Mouse (Mus musculus) heart, embryonic 13.5 days (tissue): ENCODE measurements at regions not wholly inside any gene's neighbourhood (a gene's known extent, or its start where the extent isn't known, plus 50 kb on each side); places are given as distances from the start of the nearest gene placed in this dataset.

Experiments
- ATAC-seq: fragments of 200-750 bp; cut with Nextera tagmentation; 2 replicates; pipeline ENCODE4 v1.8.0; 2017; ENCODE audit warnings: moderate TSS enrichment; ENCODE audit not compliant: insufficient number of reproducible peaks, low FRiP score, low TSS enrichment; ENCODE audit errors: extremely low read depth
- H3K27ac ChIP-seq: fragments of 300-500 bp; sonication (generic); replicated peaks from 2 replicates; pipeline ENCODE4 v1.5.1; 2015; ENCODE audit warnings: moderate library complexity, mild to moderate bottlenecking, inconsistent platforms
- H3K27me3 ChIP-seq: fragments of 300-500 bp; sonication (generic); replicated peaks from 2 replicates; pipeline ENCODE4 v1.6.1; 2015; ENCODE audit warnings: mild to moderate bottlenecking, inconsistent platforms
- H3K36me3 ChIP-seq: fragments of 300-500 bp; sonication (generic); 2 replicates; pipeline ENCODE4 v1.6.1; 2015; ENCODE audit warnings: mild to moderate bottlenecking, inconsistent platforms
- H3K4me1 ChIP-seq: fragments of 300-500 bp; sonication (generic); 2 replicates; pipeline ENCODE4 v1.6.1; 2015; ENCODE audit warnings: inconsistent platforms
- H3K4me2 ChIP-seq: fragments of 300-500 bp; sonication (generic); 2 replicates; pipeline ENCODE4 v1.6.1; 2015; ENCODE audit warnings: inconsistent platforms, mild to moderate bottlenecking, moderate library complexity
- H3K4me3 ChIP-seq: fragments of 300-500 bp; sonication (generic); 2 replicates; pipeline ENCODE4 v1.5.1; 2015; ENCODE audit warnings: moderate library complexity, mild to moderate bottlenecking, inconsistent platforms
- H3K9ac ChIP-seq: fragments of 300-500 bp; sonication (generic); 2 replicates; pipeline ENCODE4 v1.6.1; 2015; ENCODE audit warnings: inconsistent platforms, mild to moderate bottlenecking, moderate library complexity
- H3K9me3 ChIP-seq: fragments of 300-500 bp; sonication (generic); 2 replicates; pipeline ENCODE4 v1.6.1; 2016; ENCODE audit warnings: inconsistent platforms
- WGBS: fragments of 180-500 bp; shearing (Covaris S2); methylation state at CpG from one replicate; pipeline ENCODE4 v1.1.7; 2015; ENCODE audit warnings: mixed read lengths; 5-methylcytosine and 5-hydroxymethylcytosine counted together

DNA sequence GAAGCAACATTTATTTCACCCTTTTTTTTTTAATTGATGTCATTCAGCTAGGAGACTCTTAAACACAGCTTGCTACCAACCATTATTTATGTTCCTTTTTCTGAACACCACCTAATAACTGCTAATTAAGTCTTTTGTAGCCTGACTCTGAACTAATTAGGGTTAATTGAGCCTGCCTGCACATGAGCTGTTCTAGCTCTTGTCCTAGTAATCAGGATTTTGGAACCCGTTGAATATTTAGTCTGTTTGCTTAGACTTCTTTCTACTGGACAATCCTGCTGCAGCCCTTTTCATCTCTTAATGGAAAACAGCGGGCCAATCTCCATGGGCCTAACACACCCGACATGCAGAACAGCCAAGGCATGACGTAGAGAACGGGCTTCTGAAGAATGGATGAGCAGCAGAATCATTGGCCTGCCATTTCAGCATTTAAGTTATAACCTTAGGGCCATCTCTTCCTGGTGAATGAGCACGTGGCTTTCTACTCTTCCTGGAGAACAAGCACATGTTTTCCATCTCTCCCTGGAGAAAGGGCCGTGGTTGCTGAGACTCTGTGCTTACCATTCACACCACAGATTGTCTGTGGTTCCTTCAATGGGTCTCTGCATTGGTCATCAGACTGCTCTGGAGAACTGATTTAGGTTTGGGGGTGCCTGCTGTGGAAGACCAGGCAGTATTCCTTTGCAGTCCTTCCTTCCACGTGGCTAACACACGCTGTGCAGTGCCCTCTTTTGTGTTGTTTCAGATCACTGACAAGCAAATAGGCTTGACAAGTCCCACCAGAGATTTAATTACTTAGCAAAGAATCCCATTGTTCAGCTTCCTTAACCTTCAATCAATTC, 805.1 kb downstream of the Poteg start:
- Histone ChIP-seq H3K27me3 (no peaks in the 10 kb centered on the region), H3K4me3 (no peak overlapping the region), H3K9me3 (no peaks in the 10 kb centered on the region), H3K9ac (no peak overlapping the region), H3K27ac (no peak overlapping the region), H3K4me1 (no peaks in the 10 kb centered on the region), H3K36me3 (no peaks in the 10 kb centered on the region), H3K4me2 (no peak overlapping the region)
- no peak for ATAC-seq
- 72% methylated on average over 9 of the region's 9 CpGs for WGBS

DNA sequence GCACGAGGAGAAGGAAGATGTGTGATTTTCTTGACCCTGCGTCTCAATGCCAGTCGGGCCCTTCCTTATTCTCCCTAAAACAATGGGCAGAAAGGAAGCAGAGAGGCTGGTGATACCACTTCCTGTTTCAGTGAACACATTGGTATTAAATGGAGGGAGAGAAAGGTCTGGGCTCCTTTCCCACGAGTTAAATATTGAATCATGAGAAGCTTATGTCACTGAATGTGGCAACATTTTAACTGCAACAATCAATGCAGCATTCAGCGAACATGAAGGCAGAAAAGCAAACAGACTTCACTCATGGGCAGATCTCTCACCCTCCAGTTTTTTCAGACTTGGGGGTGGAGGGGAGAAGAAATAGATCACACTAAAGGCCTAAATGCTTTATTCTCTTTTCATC, 819.8 kb downstream of the Poteg start:
- Histone ChIP-seq H3K4me1 (no peaks in the 10 kb centered on the region), H3K9ac (no peak overlapping the region), H3K27ac (no peak overlapping the region), H3K4me2 (no peak overlapping the region), H3K36me3 (no peaks in the 10 kb centered on the region), H3K27me3 (no peaks in the 10 kb centered on the region), H3K9me3 (no peaks in the 10 kb centered on the region), H3K4me3 (no peak overlapping the region)
- 64% methylated on average over 5 of the region's 5 CpGs for WGBS
- ATAC-seq: no peak

DNA sequence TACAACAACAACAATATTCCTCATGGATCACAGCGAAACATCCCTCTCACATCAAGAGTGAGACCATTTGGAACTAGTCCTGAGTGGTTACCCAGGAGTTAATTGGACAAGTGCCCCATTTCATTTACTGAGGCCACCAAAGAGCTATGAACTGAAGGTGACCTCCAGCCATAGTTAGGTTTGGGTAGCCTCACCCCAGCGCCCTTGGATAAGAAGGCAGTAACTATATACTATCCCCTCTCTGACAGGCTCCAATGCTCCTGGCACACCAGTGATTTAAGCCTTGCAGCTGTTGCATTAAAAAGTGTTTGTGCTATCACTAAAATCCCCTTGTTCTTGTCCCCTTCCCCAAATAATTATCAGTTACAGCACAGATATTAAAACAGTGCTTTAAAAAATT, 836.8 kb downstream of the Poteg start:
- ATAC-seq: no peak
- no peak overlapping the region for H3K4me3 ChIP-seq
- no peak overlapping the region for H3K9ac ChIP-seq
- no peaks in the 10 kb centered on the region for H3K9me3 ChIP-seq
- no peaks in the 10 kb centered on the region for H3K27me3 ChIP-seq
- H3K36me3 ChIP-seq: no peaks in the 10 kb centered on the region
- H3K4me2 ChIP-seq: no peak overlapping the region
- WGBS: 74% methylated on average over 2 of the region's 2 CpGs
- H3K4me1 ChIP-seq: no peaks in the 10 kb centered on the region
- no peak overlapping the region for H3K27ac ChIP-seq

DNA sequence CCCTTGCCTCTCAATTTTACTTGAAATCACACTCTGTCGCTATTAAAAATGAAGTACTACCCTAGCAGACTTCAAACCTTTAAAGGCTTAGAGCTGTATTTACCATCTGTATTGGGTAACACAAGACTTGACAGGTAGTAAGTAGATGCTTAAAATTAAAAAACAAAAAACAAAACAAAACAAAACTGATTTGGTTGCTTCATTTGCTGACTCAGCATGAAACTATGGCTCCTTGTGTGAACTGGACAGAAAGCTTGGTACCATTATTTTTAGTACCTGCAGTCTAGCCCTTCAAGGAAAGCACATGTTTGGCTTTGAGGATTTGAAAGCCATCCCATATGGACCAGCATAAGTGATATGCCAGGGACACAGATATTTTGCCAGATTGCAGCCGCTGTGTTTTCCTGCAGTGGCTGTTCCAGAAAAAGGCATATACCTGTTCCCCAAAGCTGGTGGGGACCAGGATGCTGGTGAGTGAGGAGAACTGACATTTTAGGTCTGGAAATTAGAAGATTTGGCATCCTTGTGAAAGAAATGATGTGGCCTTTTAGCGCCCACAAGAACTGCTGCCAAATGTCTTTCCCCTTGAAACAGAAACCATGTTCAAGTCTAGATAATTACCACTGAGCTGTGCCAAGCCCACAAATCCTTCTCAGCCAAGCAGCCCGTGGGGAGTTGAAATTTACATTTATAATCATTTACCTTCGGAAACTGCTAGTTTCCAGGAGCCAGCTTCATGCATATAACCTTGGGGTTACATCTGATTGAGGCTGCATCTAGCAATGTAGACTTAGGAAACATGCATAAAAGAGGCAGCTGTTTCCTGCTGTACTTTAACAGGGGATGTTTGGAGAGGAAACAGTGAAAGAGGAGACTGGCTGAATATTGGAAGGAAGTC, 851.7 kb downstream of the Poteg start:
- H3K4me3 ChIP-seq: no peak overlapping the region
- H3K4me2 ChIP-seq: no peak overlapping the region
- H3K27me3 ChIP-seq: no peaks in the 10 kb centered on the region
- H3K9me3 ChIP-seq: no peaks in the 10 kb centered on the region
- WGBS: 61% methylated on average over 5 of the region's 5 CpGs
- ATAC-seq: no peak
- 0 out of 2 replicates have a peak overlapping the region, but pooled peaks have one; percentile 5 for H3K27ac ChIP-seq
- no peaks in the 10 kb centered on the region for H3K36me3 ChIP-seq
- H3K4me1 ChIP-seq: peaks cover 11% of the 10 kb centered on the region
- H3K9ac ChIP-seq: no peak overlapping the region

DNA sequence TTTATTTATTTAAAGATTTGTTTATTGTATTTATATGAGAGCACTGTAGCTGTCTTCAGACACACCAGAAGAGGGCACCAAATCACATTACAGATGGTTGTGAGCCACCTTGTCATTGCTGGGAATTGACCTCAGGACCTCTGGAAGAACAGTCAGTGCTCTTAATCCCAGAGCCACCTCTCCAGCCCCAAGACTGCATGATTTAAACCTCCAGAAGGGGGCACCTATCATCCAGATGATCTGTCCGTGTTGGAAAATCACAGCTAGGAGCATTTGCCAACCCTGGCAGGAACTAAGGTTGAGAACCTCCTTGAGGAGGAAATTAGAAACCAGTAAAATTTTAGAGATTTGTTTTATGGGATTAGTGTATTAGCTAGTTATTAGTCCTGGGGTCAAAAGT, 869.6 kb downstream of the Poteg start:
- Histone ChIP-seq H3K36me3 (no peaks in the 10 kb centered on the region), H3K9ac (no peak overlapping the region), H3K9me3 (peaks cover 8% of the 10 kb centered on the region; the same call in 1 of the 2 replicates), H3K4me3 (no peak overlapping the region), H3K4me1 (no peaks in the 10 kb centered on the region), H3K4me2 (no peak overlapping the region), H3K27ac (no peak overlapping the region), H3K27me3 (no peaks in the 10 kb centered on the region)
- ATAC-seq: no peak
- 70% methylated on average over 1 of the region's 1 CpGs for WGBS

DNA sequence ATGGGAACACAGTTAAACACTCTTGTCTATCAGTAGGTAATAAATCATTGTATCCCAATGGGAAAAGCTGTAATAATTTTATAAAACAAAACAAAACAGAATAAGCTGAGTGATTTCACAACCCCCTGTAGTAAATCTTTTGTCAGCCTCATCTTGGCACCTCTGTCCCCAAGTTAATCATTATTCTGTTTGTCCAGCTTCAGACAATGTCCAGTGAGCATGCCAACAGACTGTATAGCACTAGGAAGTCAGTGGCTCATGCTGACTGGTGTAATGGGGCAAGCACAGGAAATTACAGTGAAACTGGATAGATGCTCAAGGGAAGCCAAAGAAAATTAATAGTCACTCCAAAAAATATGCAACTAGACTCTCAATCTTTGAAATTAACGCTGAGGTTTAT, 885.9 kb downstream of the Poteg start:
- no peak overlapping the region for H3K27ac ChIP-seq
- no peaks in the 10 kb centered on the region for H3K9me3 ChIP-seq
- 74% methylated on average over 1 of the region's 1 CpGs for WGBS
- no peaks in the 10 kb centered on the region for H3K27me3 ChIP-seq
- no peaks in the 10 kb centered on the region for H3K4me1 ChIP-seq
- no peak overlapping the region for H3K4me3 ChIP-seq
- H3K9ac ChIP-seq: no peak overlapping the region
- ATAC-seq: no peak
- H3K36me3 ChIP-seq: no peaks in the 10 kb centered on the region
- no peak overlapping the region for H3K4me2 ChIP-seq

DNA sequence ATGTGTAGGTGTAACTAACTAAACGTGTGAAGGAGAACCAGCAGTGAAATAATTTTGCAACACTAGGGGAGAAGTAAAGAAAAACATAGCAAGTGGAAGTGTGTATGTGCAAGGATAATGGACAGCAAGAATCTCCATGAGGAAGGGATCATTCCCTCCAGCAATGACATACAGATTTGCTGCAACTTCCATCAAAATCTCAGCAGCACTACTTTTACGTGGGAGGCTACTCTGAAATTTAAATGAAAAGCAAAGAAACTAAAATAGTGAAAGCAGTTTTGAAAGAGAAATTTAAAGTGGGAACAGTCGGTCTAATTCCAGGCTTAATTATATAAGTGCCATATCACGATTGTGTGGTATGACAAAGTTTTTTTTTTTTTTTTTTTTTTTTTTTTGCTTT, 890.0 kb downstream of the Poteg start:
- no peaks in the 10 kb centered on the region for H3K4me1 ChIP-seq
- no peak for ATAC-seq
- no peaks in the 10 kb centered on the region for H3K36me3 ChIP-seq

DNA sequence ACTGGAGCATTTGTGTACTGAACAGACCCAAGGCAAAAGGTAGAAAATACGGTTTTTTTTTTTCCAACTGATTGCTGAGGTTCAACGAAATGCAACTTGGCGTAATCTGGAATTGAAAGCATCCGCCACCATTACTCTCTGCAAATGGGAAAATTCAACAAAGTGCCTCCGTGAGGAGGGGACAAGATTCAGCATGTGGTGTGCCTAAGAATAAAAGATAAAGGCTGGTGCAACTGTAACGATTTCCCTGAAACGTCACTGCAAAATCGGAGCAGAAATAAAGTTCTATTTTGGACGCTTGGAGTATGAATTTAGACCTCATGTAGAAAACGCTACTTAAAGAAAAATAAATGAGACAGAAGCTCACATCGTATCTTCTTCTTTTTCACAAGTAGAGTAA, 893.8 kb downstream of the Poteg start:
- ATAC-seq: no peak

More for the DNA sequence above, 890.0 kb downstream of the Poteg start:
- Histone ChIP-seq H3K4me2 (no peak overlapping the region), H3K4me3 (no peak overlapping the region), H3K9ac (no peak overlapping the region), H3K27me3 (no peaks in the 10 kb centered on the region), H3K9me3 (no peaks in the 10 kb centered on the region), H3K27ac (no peak overlapping the region)
- 79% methylated on average over 4 of the region's 4 CpGs for WGBS

DNA sequence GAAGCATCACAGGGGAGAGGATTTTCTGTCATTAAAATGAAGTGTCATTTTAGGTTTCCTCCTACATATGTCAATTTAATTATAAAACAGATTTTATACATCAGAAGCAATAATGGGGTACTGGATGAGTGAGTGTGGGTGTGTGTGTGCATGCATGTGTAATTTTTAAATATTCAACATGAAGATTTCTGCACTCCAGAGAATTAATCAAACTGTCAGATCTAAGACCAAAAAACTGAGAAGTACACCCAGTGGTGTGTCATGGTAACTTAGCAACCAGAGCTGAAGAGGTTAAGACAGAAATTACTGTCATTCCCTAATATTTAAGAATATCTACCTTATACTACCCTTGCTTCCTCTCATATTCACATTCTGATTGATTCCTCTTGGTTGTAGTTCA, 919.0 kb downstream of the Poteg start:
- peaks cover 9% of the 10 kb centered on the region for H3K4me1 ChIP-seq
- ATAC-seq: no peak
- no peaks in the 10 kb centered on the region for H3K27me3 ChIP-seq
- no peaks in the 10 kb centered on the region for H3K36me3 ChIP-seq
- no peak overlapping the region for H3K4me2 ChIP-seq
- H3K4me3 ChIP-seq: no peak overlapping the region
- no peak overlapping the region for H3K9ac ChIP-seq
- H3K27ac ChIP-seq: no peak overlapping the region
- no peaks in the 10 kb centered on the region for H3K9me3 ChIP-seq

More for the DNA sequence above, 893.8 kb downstream of the Poteg start:
- Histone ChIP-seq H3K27ac (no peak overlapping the region), H3K27me3 (no peaks in the 10 kb centered on the region), H3K4me3 (no peak overlapping the region), H3K4me2 (no peak overlapping the region), H3K4me1 (no peaks in the 10 kb centered on the region), H3K9me3 (no peaks in the 10 kb centered on the region), H3K36me3 (no peaks in the 10 kb centered on the region), H3K9ac (no peak overlapping the region)
- WGBS: 81% methylated on average over 11 of the region's 11 CpGs

DNA sequence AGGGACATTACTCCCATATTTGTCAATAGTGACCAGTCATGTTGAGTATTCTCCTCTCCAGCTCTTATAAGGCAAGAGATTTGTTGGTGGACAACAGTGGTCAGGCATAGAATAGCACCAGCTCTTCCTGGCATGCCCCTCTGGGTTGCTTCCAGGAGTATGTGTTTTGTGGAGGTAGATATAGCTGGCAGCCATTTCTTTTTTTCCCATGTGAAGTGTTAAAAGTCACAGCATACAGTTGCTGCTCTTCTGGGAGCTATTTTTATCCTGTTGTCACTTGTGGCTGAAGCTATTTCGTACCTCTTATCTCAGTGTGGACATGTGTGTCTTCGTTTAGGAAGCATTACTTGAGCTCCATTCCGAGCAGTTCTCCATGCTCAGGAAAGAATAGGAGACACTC, 919.9 kb downstream of the Poteg start:
- Histone ChIP-seq H3K4me2 (no peak overlapping the region), H3K27me3 (no peaks in the 10 kb centered on the region), H3K4me3 (no peak overlapping the region), H3K36me3 (no peaks in the 10 kb centered on the region), H3K9me3 (no peaks in the 10 kb centered on the region), H3K27ac (peak overlapping the region; percentile 63), H3K4me1 (peaks cover 9% of the 10 kb centered on the region), H3K9ac (no peak overlapping the region)
- ATAC-seq: no peak
- WGBS: 16% methylated on average over 3 of the region's 3 CpGs

DNA sequence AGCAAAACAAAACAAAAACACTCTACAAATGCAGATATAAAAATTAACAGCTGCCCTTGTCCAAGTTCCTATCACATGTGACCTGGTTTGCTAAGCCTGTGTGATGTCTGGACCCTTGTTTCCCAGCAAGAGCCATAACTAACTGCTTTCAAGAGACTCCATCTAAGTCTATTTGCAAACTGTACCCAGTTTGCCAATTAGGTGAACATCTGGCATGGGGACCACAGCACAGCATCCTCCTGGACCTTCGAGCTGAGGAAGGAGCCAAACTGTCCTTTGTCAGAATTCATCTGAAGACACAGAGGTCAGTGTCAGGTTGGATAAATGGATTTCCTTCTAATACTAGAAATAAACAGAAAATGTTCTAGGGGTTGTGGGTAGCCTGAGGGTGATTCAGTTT, 924.3 kb downstream of the Poteg start:
- H3K27me3 ChIP-seq: no peaks in the 10 kb centered on the region
- H3K9me3 ChIP-seq: no peaks in the 10 kb centered on the region
- 63% methylated on average over 1 of the region's 1 CpGs for WGBS
- H3K4me3 ChIP-seq: no peak overlapping the region
- ATAC-seq: no peak
- H3K4me1 ChIP-seq: peaks cover 9% of the 10 kb centered on the region
- H3K36me3 ChIP-seq: no peaks in the 10 kb centered on the region
- H3K9ac ChIP-seq: no peak overlapping the region
- H3K27ac ChIP-seq: no peak overlapping the region
- no peak overlapping the region for H3K4me2 ChIP-seq
